Mouse (Mus musculus): ENCODE data around the gene Sptlc2. TPM values are rescaled to one million over a fixed set of nuclear protein-coding genes. Genes with fewer than 3 reads are reported as not detected.

The Sptlc2 gene
- total and polyA plus RNA-seq, 3 experiments, result 37.1 to 68.6 (median 49.2) TPM

- Histone ChIP-seq H3K36me3 (replicated peaks in 1 of 2; ENCODE audit: control insufficient read depth in 1 of 2, insufficient read depth in 1 of 2, low read length in 1 of 2) (peaks cover 55 to 70% of the 10 kb centered on the region in 2 experiments), H3K4me1 (ENCODE audit: control insufficient read depth in 1 of 2, insufficient read depth in 2 of 2) (peaks cover 0 to 38% of the 10 kb centered on the region in 2 experiments; a peak in 2 of 4 replicates), H3K9me3 (replicated peaks; ENCODE audit: low read length) (no peaks in the 10 kb centered on the region), H3K4me3 (replicated peaks in 1 of 3; ENCODE audit: low read depth in 2 of 3, low read length in 2 of 3, poor library complexity in 1 of 3) (no peak overlapping the region), H3K9ac (ENCODE audit: insufficient read depth, low read depth) (no peak overlapping the region), H3K4me2 (ENCODE audit: insufficient read depth, low read depth, poor library complexity, severe bottlenecking) (no peak overlapping the region), H3K79me2 (replicated peaks; ENCODE audit: control insufficient read depth, extremely low read depth, insufficient read depth, poor library complexity, severe bottlenecking) (peaks cover 2% of the 10 kb centered on the region), H3K27me3 (replicated peaks) (no peaks in the 10 kb centered on the region), H3K27ac (ENCODE audit: insufficient read depth, low read depth) (no peak overlapping the region)
- DNase-seq (ENCODE audit: extremely low read depth), result no peak
- TF ChIP-seq PAX5 (IDR thresholded peaks at IDR 0.05; ENCODE audit: low read length), result no peak
- no peak for TF ChIP-seq POLR2A (IDR thresholded peaks at IDR 0.05; ENCODE audit: low read depth, low read length)
- TF ChIP-seq ZC3H11A (IDR thresholded peaks at IDR 0.05; ENCODE audit: low read depth, low read length), result no peak
- dilution Hi-C loops (cut with MboI; ENCODE audit: extremely low pct_ligation_motif_present, extremely low pct_unique_long_range_greater_than_20kb, low sequenced_read_pairs), result no loop called here
- in situ Hi-C loops (cut with MboI; ENCODE audit: low pct_ligation_motif_present, low pct_unique_long_range_greater_than_20kb, low sequenced_read_pairs), result no loop called here
These were observed 127.6 kb downstream of the Sptlc2 start for GRCm38 (mm10) chr12:87260562-87260961.

GRCm38 (mm10) chr12:87256629-87257028 lies 131.5 kb downstream of the Sptlc2 start:
- Histone ChIP-seq H3K79me2 (replicated peaks; ENCODE audit: control insufficient read depth, extremely low read depth, insufficient read depth, poor library complexity, severe bottlenecking) (no peaks in the 10 kb centered on the region), H3K27me3 (replicated peaks) (no peaks in the 10 kb centered on the region), H3K36me3 (replicated peaks in 1 of 2; ENCODE audit: control insufficient read depth in 1 of 2, insufficient read depth in 1 of 2, low read length in 1 of 2) (peaks cover 71 to 87% of the 10 kb centered on the region in 2 experiments), H3K4me2 (ENCODE audit: insufficient read depth, low read depth, poor library complexity, severe bottlenecking) (no peak overlapping the region), H3K27ac (ENCODE audit: insufficient read depth, low read depth) (no peak overlapping the region), H3K4me3 (replicated peaks in 1 of 3; ENCODE audit: low read depth in 2 of 3, low read length in 2 of 3, poor library complexity in 1 of 3) (no peak overlapping the region), H3K9ac (ENCODE audit: insufficient read depth, low read depth) (no peak overlapping the region), H3K4me1 (ENCODE audit: control insufficient read depth in 1 of 2, insufficient read depth in 2 of 2) (peaks cover 0 to 16% of the 10 kb centered on the region in 2 experiments; a peak in 3 of 4 replicates), H3K9me3 (replicated peaks; ENCODE audit: low read length) (no peaks in the 10 kb centered on the region)
- no peak for TF ChIP-seq CTCF (conservative IDR thresholded peaks at IDR 0.05 in 1 of 2, IDR thresholded peaks at IDR 0.05 in 1 of 2; ENCODE audit: low read depth in 2 of 2, low read length in 2 of 2)
- TF ChIP-seq ELF1 (IDR thresholded peaks at IDR 0.05; ENCODE audit: low read depth, low read length), result no peak
- TF ChIP-seq HCFC1 (IDR thresholded peaks at IDR 0.05; ENCODE audit: low read depth, low read length), result no peak
- TF ChIP-seq GABPA (IDR thresholded peaks at IDR 0.05; ENCODE audit: insufficient replicate concordance, low read depth, low read length), result no peak
- no peak for TF ChIP-seq SIN3A (IDR thresholded peaks at IDR 0.05; ENCODE audit: low read length)
- TF ChIP-seq NELFE (IDR thresholded peaks at IDR 0.05; ENCODE audit: low read depth, low read length), result no peak
- TF ChIP-seq RCOR1 (conservative IDR thresholded peaks at IDR 0.05; ENCODE audit: low read depth, low read length), result no peak
- TF ChIP-seq POLR2AphosphoS2 (IDR thresholded peaks at IDR 0.05; ENCODE audit: low read depth, low read length), result no peak
- no peak for TF ChIP-seq USF2 (conservative IDR thresholded peaks at IDR 0.05; ENCODE audit: low read depth, low read length)
- no peak for TF ChIP-seq MXI1 (IDR thresholded peaks at IDR 0.05; ENCODE audit: low read depth, low read length)
- no peak for TF ChIP-seq USF1 (IDR thresholded peaks at IDR 0.05; ENCODE audit: low read depth, low read length)
- TF ChIP-seq MAFK (IDR thresholded peaks at IDR 0.05; ENCODE audit: insufficient replicate concordance, low read length), result no peak
- TF ChIP-seq BHLHE40 (IDR thresholded peaks at IDR 0.05; ENCODE audit: low read depth, low read length), result no peak
- no peak for TF ChIP-seq E2F4 (IDR thresholded peaks at IDR 0.05; ENCODE audit: insufficient replicate concordance, low read depth, low read length)
- TF ChIP-seq RAD21 (IDR thresholded peaks at IDR 0.05; ENCODE audit: low read depth, low read length), result no peak
- no peak for TF ChIP-seq CHD1 (IDR thresholded peaks at IDR 0.05; ENCODE audit: low read depth, low read length)
- no peak for TF ChIP-seq MEF2A (IDR thresholded peaks at IDR 0.05; ENCODE audit: borderline replicate concordance, low read depth, low read length)
- no peak for TF ChIP-seq JUN (IDR thresholded peaks at IDR 0.05; ENCODE audit: insufficient read depth, low read depth, low read length)
- no peak for DNase-seq (ENCODE audit: extremely low read depth)
- in situ Hi-C loops (cut with MboI; ENCODE audit: low pct_ligation_motif_present, low pct_unique_long_range_greater_than_20kb, low sequenced_read_pairs), result no loop called here
- dilution Hi-C loops (cut with MboI; ENCODE audit: extremely low pct_ligation_motif_present, extremely low pct_unique_long_range_greater_than_20kb, low sequenced_read_pairs), result no loop called here

Other genes with a start within 250 kb of the Sptlc2 start
- 16.7 and 22.3 TPM in 2 replicates for gene Gstz1, start 241.2 kb downstream of the Sptlc2 start, total RNA-seq (2012; rRNA removed)
- 26.8 and 27.5 TPM in 2 replicates for gene Gstz1, start 241.2 kb downstream of the Sptlc2 start, total RNA-seq (2014; rRNA removed)
- gene Gstz1, start 241.2 kb downstream of the Sptlc2 start, polyA plus RNA-seq (2012; ENCODE audit: insufficient read length, low read depth), result 19.7 and 20.5 TPM in 2 replicates
- 12.4 and 12.8 TPM in 2 replicates for gene Pomt2, start 240.4 kb downstream of the Sptlc2 start, total RNA-seq (2012; rRNA removed)
- gene Pomt2, start 240.4 kb downstream of the Sptlc2 start, total RNA-seq (2014; rRNA removed), result 11.7 and 12.0 TPM in 2 replicates
- 10.5 and 11.6 TPM in 2 replicates for gene Pomt2, start 240.4 kb downstream of the Sptlc2 start, polyA plus RNA-seq (2012; ENCODE audit: insufficient read length, low read depth)
- 0.97 and 1.1 TPM in 2 replicates for gene Samd15, start 188.6 kb downstream of the Sptlc2 start, total RNA-seq (2012; rRNA removed)
- gene Samd15, start 188.6 kb downstream of the Sptlc2 start, total RNA-seq (2014; rRNA removed), result 0.28 and 1.8 TPM in 2 replicates
- gene Samd15, start 188.6 kb downstream of the Sptlc2 start, polyA plus RNA-seq (2012; ENCODE audit: insufficient read length, low read depth), result 2.8 and 3.9 TPM in 2 replicates
- gene Tmed8, start 187.9 kb downstream of the Sptlc2 start, total RNA-seq (2012; rRNA removed), result 27.3 and 29.1 TPM in 2 replicates
- gene Tmed8, start 187.9 kb downstream of the Sptlc2 start, total RNA-seq (2014; rRNA removed), result 27.9 and 29.3 TPM in 2 replicates
- gene Tmed8, start 187.9 kb downstream of the Sptlc2 start, polyA plus RNA-seq (2012; ENCODE audit: insufficient read length, low read depth), result 29.4 and 34.8 TPM in 2 replicates
- 5.1 and 5.2 TPM in 2 replicates for gene Noxred1, start 149.6 kb downstream of the Sptlc2 start, total RNA-seq (2012; rRNA removed)
- 6.9 and 8.0 TPM in 2 replicates for gene Noxred1, start 149.6 kb downstream of the Sptlc2 start, total RNA-seq (2014; rRNA removed)
- gene Noxred1, start 149.6 kb downstream of the Sptlc2 start, polyA plus RNA-seq (2012; ENCODE audit: insufficient read length, low read depth), result 10.0 and 10.4 TPM in 2 replicates
- gene Vipas39, start 122.1 kb downstream of the Sptlc2 start, total RNA-seq (2012; rRNA removed), result 32.1 and 33.7 TPM in 2 replicates
- gene Vipas39, start 122.1 kb downstream of the Sptlc2 start, total RNA-seq (2014; rRNA removed), result 44.4 and 47.2 TPM in 2 replicates
- 27.9 and 30.2 TPM in 2 replicates for gene Vipas39, start 122.1 kb downstream of the Sptlc2 start, polyA plus RNA-seq (2012; ENCODE audit: insufficient read length, low read depth)
- gene Ahsa1, start 121.9 kb downstream of the Sptlc2 start, total RNA-seq (2012; rRNA removed), result 288 and 397 TPM in 2 replicates
- 456 and 483 TPM in 2 replicates for gene Ahsa1, start 121.9 kb downstream of the Sptlc2 start, total RNA-seq (2014; rRNA removed)
- 392 and 523 TPM in 2 replicates for gene Ahsa1, start 121.9 kb downstream of the Sptlc2 start, polyA plus RNA-seq (2012; ENCODE audit: insufficient read length, low read depth)
- 0.08 TPM in 2 replicates for gene Ism2, start 88.7 kb downstream of the Sptlc2 start, total RNA-seq (2012; rRNA removed)
- gene Ism2, start 88.7 kb downstream of the Sptlc2 start, total RNA-seq (2014; rRNA removed), result not detected in 2 replicates
- gene Ism2, start 88.7 kb downstream of the Sptlc2 start, polyA plus RNA-seq (2012; ENCODE audit: insufficient read length, low read depth), result 0.16 TPM in 1 of 2 replicates, not detected in the other
- 117 and 159 TPM in 2 replicates for gene Slirp, start 55.5 kb upstream of the Sptlc2 start, total RNA-seq (2012; rRNA removed)
- 138 and 180 TPM in 2 replicates for gene Slirp, start 55.5 kb upstream of the Sptlc2 start, total RNA-seq (2014; rRNA removed)
- gene Slirp, start 55.5 kb upstream of the Sptlc2 start, polyA plus RNA-seq (2012; ENCODE audit: insufficient read length, low read depth), result 261 and 271 TPM in 2 replicates
- gene Alkbh1, start 55.7 kb upstream of the Sptlc2 start, total RNA-seq (2012; rRNA removed), result 26.8 and 31.7 TPM in 2 replicates
- 39.1 and 54.1 TPM in 2 replicates for gene Alkbh1, start 55.7 kb upstream of the Sptlc2 start, total RNA-seq (2014; rRNA removed)
- gene Alkbh1, start 55.7 kb upstream of the Sptlc2 start, polyA plus RNA-seq (2012; ENCODE audit: insufficient read length, low read depth), result 32.8 and 37.3 TPM in 2 replicates
- 78.0 and 93.6 TPM in 2 replicates for gene Snw1, start 83.9 kb upstream of the Sptlc2 start, total RNA-seq (2012; rRNA removed)
- gene Snw1, start 83.9 kb upstream of the Sptlc2 start, total RNA-seq (2014; rRNA removed), result 116 and 126 TPM in 2 replicates
- 96.8 and 113 TPM in 2 replicates for gene Snw1, start 83.9 kb upstream of the Sptlc2 start, polyA plus RNA-seq (2012; ENCODE audit: insufficient read length, low read depth)
- gene Gm5788, start 106.4 kb upstream of the Sptlc2 start, total RNA-seq (2012; rRNA removed), result not detected in 2 replicates
- not detected in 2 replicates for gene Gm5788, start 106.4 kb upstream of the Sptlc2 start, total RNA-seq (2014; rRNA removed)
- not detected in 2 replicates for gene Gm5788, start 106.4 kb upstream of the Sptlc2 start, polyA plus RNA-seq (2012; ENCODE audit: insufficient read length, low read depth)
- gene Gm8300, start 126.0 kb upstream of the Sptlc2 start, total RNA-seq (2012; rRNA removed), result 0.04 TPM in 1 of 2 replicates, not detected in the other
- not detected in 2 replicates for gene Gm8300, start 126.0 kb upstream of the Sptlc2 start, total RNA-seq (2014; rRNA removed)
- not detected in 2 replicates for gene Gm8300, start 126.0 kb upstream of the Sptlc2 start, polyA plus RNA-seq (2012; ENCODE audit: insufficient read length, low read depth)
- not detected in 2 replicates for gene Oog1, start 214.3 kb upstream of the Sptlc2 start, total RNA-seq (2012; rRNA removed)
- gene Oog1, start 214.3 kb upstream of the Sptlc2 start, total RNA-seq (2014; rRNA removed), result not detected in 2 replicates
- not detected in 2 replicates for gene Oog1, start 214.3 kb upstream of the Sptlc2 start, polyA plus RNA-seq (2012; ENCODE audit: insufficient read length, low read depth)
- gene Gm4027, start 230.5 kb upstream of the Sptlc2 start, total RNA-seq (2012; rRNA removed), result 0.08 TPM in 1 of 2 replicates, not detected in the other
- not detected in 2 replicates for gene Gm4027, start 230.5 kb upstream of the Sptlc2 start, total RNA-seq (2014; rRNA removed)
- not detected in 2 replicates for gene Gm4027, start 230.5 kb upstream of the Sptlc2 start, polyA plus RNA-seq (2012; ENCODE audit: insufficient read length, low read depth)

Data from CH12.LX (cell line).